Mouse (Mus musculus) CD4-positive helper T cell, adult 2 months (primary cell): ENCODE measurements around the gene Hsd11b1.

Experiments
- DNase-seq: peaks from one replicate; pipeline ENCODE4 v3.0.0-alpha.2; 2012; ENCODE audit warnings: low read depth, missing footprints, low spot score

Hsd11b1 gene

DNA sequence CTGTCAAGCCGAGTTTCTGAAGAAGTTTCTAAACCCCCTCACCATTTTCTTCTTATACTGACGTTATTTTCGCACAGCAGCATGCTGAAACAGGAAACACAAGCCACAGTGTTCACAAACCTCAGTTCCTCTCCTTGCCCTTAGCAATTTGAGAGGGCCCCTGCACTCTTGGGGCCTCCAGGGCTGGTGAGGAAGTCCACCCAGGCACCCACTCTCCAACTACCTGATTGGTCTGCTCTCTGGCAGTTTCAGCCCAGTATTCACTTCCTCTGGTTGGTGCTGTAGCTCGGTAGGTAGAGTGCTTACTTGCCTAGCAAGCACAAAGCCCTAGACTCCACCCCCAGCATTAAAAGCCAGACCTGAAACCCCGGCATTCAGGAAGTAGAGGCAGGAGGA is 62.5 kb downstream of the Hsd11b1 start, which contains the start of gene Traf3ip3:
Gene Traf3ip3, minus strand, starts transcription at position 321 of the 396 bp plus-strand sequence.
- DNase-seq: peak; percentile 91

DNA sequence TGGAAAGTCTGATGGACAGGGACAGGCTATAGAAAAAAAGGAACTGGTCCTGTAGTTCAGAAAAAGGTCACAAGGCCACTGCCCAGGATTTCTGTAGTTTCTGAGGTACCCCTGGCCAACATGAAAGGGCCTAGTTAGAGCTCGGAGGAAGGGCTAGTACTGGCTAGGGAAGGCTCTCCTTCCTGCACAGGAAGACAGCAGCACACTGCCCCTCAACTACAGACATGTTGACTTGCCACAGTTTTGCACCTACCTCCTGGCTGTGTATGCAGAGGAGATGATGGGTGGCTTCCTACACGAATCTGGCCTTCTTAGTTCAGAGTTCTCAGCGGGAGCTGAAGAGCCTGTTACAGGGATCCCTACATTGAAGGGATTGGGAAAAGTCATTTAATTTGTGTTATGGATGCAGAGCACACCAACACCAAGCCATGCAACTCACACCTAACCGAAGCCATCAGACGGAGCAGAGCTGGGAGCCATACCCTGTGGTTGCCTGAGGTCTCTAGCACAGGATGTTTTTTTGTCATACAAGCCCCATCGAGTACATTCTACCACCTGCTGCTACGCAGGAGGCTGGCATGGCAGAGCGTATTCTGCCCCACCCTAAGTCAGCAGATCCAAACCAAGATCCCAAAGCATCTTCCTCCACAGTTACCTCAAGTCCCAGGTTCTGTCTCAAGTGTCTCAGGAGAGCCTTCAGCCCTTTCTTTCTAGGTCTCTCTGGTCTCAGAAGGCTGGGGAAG is 63.1 kb downstream of the Hsd11b1 start:
- peak; percentile 83 for DNase-seq

DNA sequence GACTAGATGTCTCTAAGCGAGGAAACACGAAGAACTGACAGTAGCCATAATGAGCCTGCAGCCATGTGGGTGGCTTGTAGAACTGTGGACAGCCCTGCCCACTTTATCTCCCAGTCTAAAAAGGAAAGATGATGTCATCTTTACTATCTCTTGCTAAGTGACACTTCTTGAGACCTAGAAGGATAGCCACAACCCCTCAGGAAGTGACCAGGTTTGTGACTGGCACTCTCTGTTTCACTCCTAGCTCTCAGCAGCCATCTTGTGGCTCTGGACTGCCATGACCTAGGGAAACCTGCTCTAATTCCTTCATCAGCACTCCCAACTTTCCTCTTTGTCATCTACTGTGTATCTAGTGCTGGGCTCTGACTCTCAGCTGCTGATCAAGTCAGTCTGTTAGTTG is 65.6 kb downstream of the Hsd11b1 start:
- DNase-seq: peak; percentile 46

DNA sequence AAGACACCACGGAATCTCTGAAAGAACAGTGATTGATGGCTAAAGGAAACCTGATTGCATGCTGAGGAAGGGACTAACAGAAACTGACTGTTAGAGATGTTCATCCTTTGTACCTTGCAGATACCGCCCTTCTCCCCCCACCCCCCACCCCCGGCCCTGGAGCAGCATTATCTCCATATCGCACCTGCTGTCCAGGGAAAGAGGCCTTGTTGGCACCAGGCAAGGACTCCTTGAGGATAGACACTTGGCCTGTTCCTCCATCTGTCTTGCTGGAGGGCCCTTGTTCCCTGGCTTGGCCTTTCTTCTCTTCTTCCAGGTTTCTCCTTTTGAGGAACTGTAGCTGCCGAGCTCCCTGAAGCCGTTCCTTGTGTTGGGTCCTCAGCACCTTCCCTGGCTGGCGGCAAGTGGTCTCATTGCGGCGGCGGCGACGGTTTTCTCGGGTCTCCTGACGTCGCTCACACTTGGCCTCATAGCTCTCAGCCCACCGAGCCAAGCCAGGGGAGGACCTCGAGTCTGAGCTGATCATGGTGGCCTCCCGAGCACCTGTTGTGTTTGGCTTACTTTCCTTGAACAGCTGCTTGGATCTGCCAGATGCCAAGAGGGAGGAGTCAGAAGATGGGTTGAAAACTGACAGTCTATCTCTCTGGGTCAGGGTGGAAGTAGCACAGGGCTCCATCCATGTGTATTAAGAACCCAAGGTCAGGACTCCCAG is 66.2 kb downstream of the Hsd11b1 start:
- DNase-seq: no peak

DNA sequence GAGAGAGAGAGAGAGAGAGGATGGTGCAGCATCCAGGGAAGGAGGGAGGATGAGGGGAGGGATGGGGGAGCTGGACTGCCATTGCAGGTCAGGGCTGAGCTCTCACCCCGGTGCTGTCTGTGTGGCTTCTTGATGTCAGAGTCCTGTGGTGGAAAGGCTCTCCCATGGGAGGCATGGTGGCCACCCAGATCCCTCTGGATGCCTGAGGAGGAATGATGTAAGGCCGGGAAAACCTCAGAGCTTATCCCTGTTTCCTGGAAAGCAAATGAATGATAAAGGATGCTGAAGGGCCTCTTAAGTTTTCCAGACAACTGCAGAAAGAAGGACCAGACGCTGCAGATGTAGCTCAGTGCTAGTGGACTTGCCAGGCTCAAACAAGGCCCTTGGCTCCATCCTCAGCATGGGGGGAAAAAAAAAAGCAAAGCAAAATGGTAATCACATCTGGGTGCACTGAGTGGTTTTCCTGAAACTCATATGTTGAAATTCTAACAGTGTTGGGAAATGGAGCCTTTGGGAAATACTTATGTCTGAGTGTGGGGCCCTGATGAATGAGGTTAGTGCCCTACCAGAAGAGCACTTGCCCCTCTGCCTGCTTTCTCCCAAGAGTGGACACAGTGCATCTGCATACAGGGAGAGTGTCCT is 68.6 kb downstream of the Hsd11b1 start:
- no peak for DNase-seq

DNA sequence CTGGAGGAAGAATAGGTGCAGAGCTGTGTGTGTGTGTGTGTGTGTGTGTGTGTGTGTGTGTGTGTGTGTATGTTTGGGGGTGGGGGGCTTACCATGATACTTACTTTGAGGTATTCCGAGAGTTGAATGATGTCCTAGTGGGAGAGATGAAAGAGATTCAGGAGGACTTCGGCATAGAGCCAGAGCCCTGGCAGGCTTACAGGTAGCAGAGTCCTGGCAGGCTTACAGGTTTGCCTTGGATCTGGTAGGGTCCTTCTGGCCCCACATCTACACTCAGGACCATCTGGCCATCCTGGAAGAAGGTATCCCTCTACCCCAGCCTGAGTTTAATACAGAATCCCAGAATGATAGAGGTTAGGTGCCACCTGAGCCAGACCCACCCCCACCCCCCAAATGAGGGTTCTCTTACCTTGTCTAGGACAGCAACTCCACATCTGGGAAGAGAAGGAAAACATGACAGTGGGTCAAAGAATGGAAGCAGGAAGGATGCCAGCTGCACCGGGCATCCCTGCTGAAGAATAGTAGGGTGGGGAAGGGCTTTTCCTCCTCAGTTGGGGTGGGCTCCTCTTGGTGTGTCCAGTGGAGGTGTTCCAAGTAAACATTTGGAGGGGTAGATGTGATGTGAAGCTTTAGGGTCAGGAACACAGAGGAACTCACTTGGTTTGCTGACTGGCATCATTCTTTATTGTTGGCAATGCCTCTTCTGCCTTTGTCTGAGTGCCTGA is 69.3 kb downstream of the Hsd11b1 start:
- DNase-seq: no peak

DNA sequence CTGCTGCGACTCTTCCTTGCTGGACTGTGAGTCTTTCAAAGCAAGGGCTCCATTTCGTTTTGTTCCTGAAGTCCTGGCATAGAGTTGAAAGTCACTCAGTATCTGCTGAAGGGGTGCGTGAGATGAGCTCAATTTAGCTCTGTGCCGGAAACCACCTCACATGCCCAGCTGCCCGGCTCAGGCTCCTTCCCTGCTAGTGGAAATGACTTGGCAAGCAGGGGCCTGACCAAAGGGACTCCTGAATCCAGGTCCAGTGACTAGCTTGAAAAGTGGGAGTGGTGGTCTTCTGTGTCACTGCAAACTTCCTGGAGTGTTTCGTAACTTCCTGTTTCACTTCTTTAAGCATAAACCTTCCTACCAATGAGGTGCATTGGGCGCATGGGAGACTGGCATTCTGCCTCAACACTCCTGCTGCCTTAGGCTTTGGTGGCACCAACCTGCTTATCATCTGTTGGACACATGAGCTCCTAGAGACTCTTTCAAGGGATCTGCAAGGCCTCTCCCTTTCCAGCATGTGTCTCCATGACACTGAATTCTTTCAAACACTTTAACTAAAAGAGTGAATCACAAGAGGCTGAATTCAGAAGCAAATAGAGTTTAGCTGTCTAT is 72.1 kb downstream of the Hsd11b1 start:
- DNase-seq: peak; percentile 16

DNA sequence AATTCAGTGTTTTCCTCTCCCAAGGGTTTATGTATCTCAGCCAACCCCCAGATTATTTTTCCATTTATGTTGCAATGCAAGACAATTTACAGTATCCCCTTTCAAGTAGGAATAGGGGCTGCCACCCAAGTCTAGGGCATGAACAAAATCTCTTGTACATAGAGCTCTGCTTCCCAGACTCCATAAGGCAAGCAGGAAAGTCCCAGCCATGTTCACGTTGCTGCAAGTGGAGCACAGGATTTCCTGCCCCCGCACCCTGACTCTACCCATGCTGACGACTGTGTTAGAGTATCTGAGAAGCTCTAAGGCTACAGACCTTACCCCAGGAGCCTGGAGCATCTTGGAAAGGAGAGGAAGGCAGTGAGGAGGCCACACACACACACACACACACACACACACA is 74.1 kb downstream of the Hsd11b1 start:
- peak; percentile 29 for DNase-seq

DNA sequence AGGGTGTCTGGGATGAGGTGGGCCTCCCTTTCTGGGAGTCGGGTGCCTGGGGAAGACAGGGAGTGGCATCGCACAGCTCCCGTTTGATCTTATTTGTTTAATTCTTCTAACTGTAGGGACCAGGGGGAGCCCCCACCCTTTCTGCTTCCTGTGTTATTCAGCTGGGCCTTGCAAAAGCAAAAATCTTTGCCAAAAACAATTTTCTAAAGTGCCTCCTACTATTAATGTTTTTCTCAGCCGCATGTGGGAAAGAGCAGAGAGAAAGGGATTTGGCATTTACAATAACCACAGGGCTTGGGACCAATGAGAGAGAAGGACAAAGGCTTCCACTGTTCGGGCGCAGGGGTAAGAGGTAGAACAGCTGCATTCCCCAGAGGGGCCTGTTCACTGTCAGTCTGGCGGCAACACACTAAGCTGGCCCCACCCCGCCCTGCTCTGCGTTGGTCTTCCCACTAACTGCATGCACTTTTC is 74.7 kb downstream of the Hsd11b1 start:
- peak; percentile 70 for DNase-seq

DNA sequence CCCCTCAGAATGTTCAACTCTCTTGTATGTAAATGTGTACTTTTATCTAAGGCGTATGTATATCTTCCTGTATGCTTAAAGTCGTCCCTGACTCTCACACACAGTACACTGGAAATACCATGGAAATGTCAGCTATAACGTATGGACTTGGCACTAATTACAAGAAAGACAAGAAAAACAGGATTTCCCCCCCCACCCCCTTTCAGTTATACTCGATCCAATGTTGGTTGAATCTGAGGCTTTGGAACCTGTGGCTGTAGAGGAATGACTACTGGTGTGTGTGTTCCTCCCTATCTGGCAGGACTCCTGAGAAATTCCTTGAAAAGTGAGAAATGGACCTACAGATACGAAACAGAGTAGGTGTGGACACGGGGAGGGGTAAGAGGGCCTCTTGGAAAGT is 75.6 kb downstream of the Hsd11b1 start:
- no peak for DNase-seq

DNA sequence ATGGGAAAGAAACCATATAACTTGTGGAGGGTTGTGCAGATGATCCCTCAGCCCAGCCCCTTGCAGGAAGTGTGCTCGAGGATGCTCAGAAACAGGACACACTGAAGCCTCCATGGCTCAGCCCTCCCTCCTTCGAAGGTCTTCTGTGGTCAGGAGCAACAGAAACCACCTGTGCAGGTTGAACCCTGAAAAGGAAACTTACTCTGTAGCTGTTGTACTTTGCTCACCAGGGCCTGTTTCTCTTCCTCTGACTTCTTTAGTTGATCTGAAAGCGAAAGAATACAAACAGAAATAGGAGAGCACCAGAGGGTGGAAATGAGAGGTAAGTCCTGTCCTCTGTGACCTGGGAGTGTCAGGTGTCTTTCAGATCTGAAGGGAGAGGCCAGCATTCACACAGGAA is 82.8 kb downstream of the Hsd11b1 start:
- DNase-seq: peak; percentile 68

DNA sequence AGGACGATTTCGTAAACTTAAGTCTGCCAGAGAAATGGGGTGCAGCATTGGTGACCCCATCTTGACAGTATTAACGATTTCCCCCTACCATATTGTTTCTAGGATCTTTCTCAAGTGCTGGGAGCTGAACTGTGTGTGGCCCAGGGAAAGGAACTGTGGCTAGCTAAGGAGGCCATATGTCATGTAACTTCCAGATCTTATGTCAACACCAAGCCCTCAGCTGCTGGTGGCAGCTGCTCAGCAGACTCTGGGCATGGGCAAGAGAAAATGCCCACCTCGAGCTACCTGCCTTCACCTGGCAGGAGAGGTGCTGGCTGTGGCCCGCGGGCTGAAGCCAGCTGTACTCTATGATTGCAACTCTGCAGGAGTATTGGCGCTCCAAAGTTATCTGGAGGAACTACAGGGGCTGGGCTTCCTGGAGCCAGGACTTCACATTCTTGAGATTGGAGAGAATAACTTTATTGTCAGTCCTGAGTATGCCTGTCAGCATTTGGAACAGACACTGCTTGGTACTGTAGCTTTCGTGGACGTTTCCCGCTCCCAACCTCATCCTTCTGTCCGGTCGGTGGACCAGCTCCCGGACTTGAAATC is 89.6 kb downstream of the Hsd11b1 start:
- no peak for DNase-seq

DNA sequence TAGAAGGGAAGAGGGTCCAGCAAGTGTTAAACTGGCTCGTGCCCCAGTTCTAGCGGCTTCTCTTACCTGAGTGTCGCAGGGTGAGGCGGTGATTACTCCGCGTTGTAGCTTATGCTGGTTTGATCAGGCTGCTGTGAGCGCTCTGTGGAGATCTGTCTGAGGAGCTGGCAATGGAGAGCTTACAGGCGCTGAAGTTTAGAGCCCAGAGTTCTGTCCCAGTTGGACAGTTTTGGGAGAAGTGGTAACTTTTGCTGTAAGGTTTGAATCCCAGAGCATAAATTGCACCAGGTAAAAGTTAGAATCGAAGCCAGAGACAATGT is 90.1 kb downstream of the Hsd11b1 start:
- no peak for DNase-seq

DNA sequence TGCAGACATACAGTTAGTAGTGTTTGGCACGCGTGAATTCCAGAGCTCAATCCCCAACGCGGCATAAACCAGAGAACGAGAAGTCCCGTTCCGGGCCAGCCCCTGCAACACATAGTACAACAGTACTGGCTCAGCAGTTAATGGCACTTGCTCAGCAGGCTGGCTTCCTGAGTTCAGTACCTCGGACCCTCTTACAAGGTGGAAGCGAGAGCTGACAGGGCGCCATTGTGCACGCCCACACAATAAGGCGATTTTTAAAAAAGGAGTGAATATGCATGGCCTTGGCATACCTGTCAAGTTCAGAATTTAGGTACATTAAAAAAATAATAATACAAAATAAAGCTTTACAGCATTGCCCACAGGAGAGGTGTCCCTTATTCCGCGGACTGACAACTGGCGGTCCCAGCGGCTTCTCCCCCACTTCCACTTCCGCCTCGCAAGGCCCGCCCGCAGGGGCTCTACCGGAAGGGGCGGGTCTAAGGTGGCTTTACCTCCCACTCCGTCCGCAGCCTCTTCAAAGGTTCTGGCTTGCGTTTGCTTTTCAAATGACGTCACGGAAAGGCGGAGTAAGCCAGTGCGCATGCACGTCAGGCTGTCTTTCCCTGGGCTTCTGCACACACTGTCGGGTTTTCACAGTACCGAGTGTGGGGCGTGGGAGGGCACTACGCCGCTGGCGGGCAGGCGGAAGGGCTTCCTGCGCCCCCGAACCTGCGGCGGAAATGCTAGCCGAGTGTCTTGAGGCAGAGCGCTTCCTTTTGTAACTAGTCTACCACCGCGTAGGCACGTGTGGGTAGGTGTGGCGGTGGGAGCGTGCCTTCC is 90.7 kb downstream of the Hsd11b1 start:
- peak; percentile 100 for DNase-seq
